Mouse (Mus musculus): ENCODE measurements around the gene Vldlr.

DNA sequence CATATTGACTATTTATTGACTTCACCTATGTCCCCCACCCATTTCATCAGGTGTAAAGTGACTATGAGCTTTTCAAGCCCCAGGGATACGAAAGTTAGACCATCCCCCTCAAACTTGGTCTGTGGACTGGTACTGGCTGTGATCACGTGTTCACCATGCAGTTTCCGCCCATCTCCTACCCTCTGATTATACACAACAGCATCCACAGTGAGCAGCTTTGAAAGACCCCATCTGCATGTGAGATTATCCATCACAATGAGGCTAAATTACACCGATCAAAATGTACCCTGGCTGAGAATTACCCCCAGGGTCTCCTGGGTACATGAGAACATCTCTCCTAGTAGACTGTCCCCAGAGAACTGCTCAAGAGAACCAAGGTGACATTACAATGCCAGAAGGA lies 688 bp upstream of the Vldlr start:
- no peak for TF ChIP-seq TAL1 (IDR thresholded peaks at IDR 0.05; ENCODE audit: low read length)
- no peak for TF ChIP-seq GATA1 (IDR thresholded peaks at IDR 0.05; ENCODE audit: low read length)
